8 mouse cellular contexts compared by ENCODE assay signal in genomic region chr3:87971489-87972202, GRCm38 (mm10). TPM values are rescaled to one million over a fixed set of nuclear protein-coding genes. Genes with fewer than 3 reads are reported as not detected.
DNase-seq lines count a peak whose midpoint lies in the region; ATAC-seq and TF ChIP-seq lines count a peak whose summit lies in the region.

No protein-coding gene starts in this region.

- peaks cover 47% of the 10 kb centered on the region for H3K4me1 ChIP-seq in heart, embryonic 13.5 days
- H3K4me1 ChIP-seq in heart, embryonic 16.5 days (ENCODE audit: control insufficient read depth, insufficient read depth, low read length), result peaks cover 23% of the 10 kb centered on the region
- peaks cover 38% of the 10 kb centered on the region for H3K4me1 ChIP-seq in midbrain, embryonic 11.5 days (ENCODE audit: control insufficient read depth, insufficient read depth, low read length)

- peak overlapping the region; percentile 67 for H3K4me3 ChIP-seq in heart, embryonic 13.5 days
- H3K4me3 ChIP-seq in heart, embryonic 16.5 days (ENCODE audit: low read length), result peak overlapping the region; percentile 60
- H3K4me3 ChIP-seq in midbrain, embryonic 11.5 days (ENCODE audit: low read depth, low read length), result peak overlapping the region; percentile 96

- peak overlapping the region; percentile 91 for H3K9ac ChIP-seq in heart, embryonic 13.5 days
- H3K9ac ChIP-seq in heart, embryonic 16.5 days (ENCODE audit: low read length), result peak overlapping the region; percentile 77
- peak overlapping the region; percentile 93 for H3K9ac ChIP-seq in midbrain, embryonic 11.5 days (ENCODE audit: low read length)

- WGBS in heart, embryonic 13.5 days, result under 1% methylated on average over 57 of the region's 60 CpGs
- under 1% methylated on average over 60 of the region's 60 CpGs for WGBS in heart, embryonic 16.5 days
- under 1% methylated on average over 46 of the region's 60 CpGs for WGBS in midbrain, embryonic 11.5 days

- H3K9me3 ChIP-seq in heart, embryonic 13.5 days, result no peaks in the 10 kb centered on the region
- H3K9me3 ChIP-seq in heart, embryonic 16.5 days (replicated peaks; ENCODE audit: control insufficient read depth, low read length), result no peaks in the 10 kb centered on the region
- no peaks in the 10 kb centered on the region for H3K9me3 ChIP-seq in midbrain, embryonic 11.5 days (ENCODE audit: control insufficient read depth, low read length)

- H3K36me3 ChIP-seq in heart, embryonic 13.5 days, result peaks cover 22% of the 10 kb centered on the region
- H3K36me3 ChIP-seq in heart, embryonic 16.5 days (ENCODE audit: control insufficient read depth, insufficient read depth), result no peaks in the 10 kb centered on the region
- H3K36me3 ChIP-seq in midbrain, embryonic 11.5 days (ENCODE audit: control insufficient read depth, insufficient read depth, low read length), result peaks cover 15% of the 10 kb centered on the region

- DNase-seq in heart, postnatal 25 days (ENCODE audit: low spot score), result no peak
- no peak for DNase-seq in Patski (ENCODE audit: low read depth, low spot score)
- peak; percentile 93 for DNase-seq in midbrain, embryonic 11.5 days (ENCODE audit: low spot score, missing footprints)
- DNase-seq in cerebellum, adult 11 months, result no peak
- DNase-seq in T-cell, adult 2 months (ENCODE audit: low spot score), result no peak
- no peak for DNase-seq in layer of hippocampus, adult 8-10 months (ENCODE audit: low spot score in 2 of 2)

- CTCF ChIA-PET in Patski (lab: Charles Lee), result interaction anchor here (1.0 to 18.9 kb wide), 11 partner anchors 11 to 201 kb away, joined by 3 to 437 read pairs (median 7); no protein-coding TSS in a partner anchor

- POLR2A ChIA-PET in Patski (lab: Charles Lee), result interaction anchor here (1.2 to 6.8 kb wide), 3 partner anchors 12 to 36 kb away, joined by 3 to 96 read pairs (median 7); no protein-coding TSS in a partner anchor

- peak; percentile 17; the same call in 1 of the 2 replicates for ATAC-seq in heart, embryonic 13.5 days (ENCODE audit: extremely low read depth, insufficient number of reproducible peaks, low FRiP score, low TSS enrichment)
- peak; percentile 17 for ATAC-seq in Patski
- peak; percentile 33; the same call in 1 of the 2 replicates for ATAC-seq in heart, embryonic 16.5 days (replicated peaks; ENCODE audit: extremely low read depth, insufficient read depth, low FRiP score)
- ATAC-seq in midbrain, embryonic 11.5 days (ENCODE audit: low FRiP score), result no peak; the same call in 1 of the 2 replicates

- in situ Hi-C loops in Patski (cut with MboI; ENCODE audit: low pct_unique_long_range_greater_than_20kb), result no loop called here

- peaks cover 35% of the 10 kb centered on the region; the same call in 1 of the 2 replicates for H3K27me3 ChIP-seq in heart, embryonic 13.5 days (replicated peaks)
- no peaks in the 10 kb centered on the region for H3K27me3 ChIP-seq in Patski
- peaks cover 12% of the 10 kb centered on the region for H3K27me3 ChIP-seq in heart, embryonic 16.5 days (ENCODE audit: control insufficient read depth, insufficient read depth, low read length)
- no peaks in the 10 kb centered on the region for H3K27me3 ChIP-seq in midbrain, embryonic 11.5 days (ENCODE audit: control insufficient read depth, insufficient read depth, low read length)

- TF ChIP-seq CTCF in Patski (IDR thresholded peaks at IDR 0.05), result no peak

- H3K27ac ChIP-seq in heart, embryonic 13.5 days (replicated peaks), result peak overlapping the region; percentile 61
- H3K27ac ChIP-seq in heart, embryonic 16.5 days (ENCODE audit: low read length), result peak overlapping the region; percentile 50
- H3K27ac ChIP-seq in midbrain, embryonic 11.5 days (ENCODE audit: low read depth, low read length), result peak overlapping the region; percentile 98

- intact Hi-C loops in heart, postnatal 25 days (cut with DNase I), result no loop called here

- peak overlapping the region; percentile 93 for H3K4me2 ChIP-seq in heart, embryonic 13.5 days
- H3K4me2 ChIP-seq in heart, embryonic 16.5 days (ENCODE audit: low read depth, low read length), result peak overlapping the region; percentile 81
- peak overlapping the region; percentile 96 for H3K4me2 ChIP-seq in midbrain, embryonic 11.5 days

RNA-seq across cellular contexts. Expression of gene Nes, which starts 0.8 kb away (rescaled TPM):
- polyA plus RNA-seq in heart, embryonic 13.5 days (2015; fragmentation: Nextera tagmentation; extraction: Ambion mirVana), result 18.7 and 18.9 TPM in 2 replicates
- 10 to 100 TPM; 20.9 to 25.1 TPM for total RNA-seq in heart, postnatal 25 days (2021)
- polyA plus RNA-seq in Patski (2021), result 45.0 TPM
- polyA plus RNA-seq in heart, embryonic 16.5 days (2015; fragmentation: Nextera tagmentation; extraction: Ambion mirVana), result 9.5 and 13.4 TPM in 2 replicates
- polyA plus RNA-seq in midbrain, embryonic 11.5 days (2014; fragmentation: Nextera tagmentation; extraction: Ambion mirVana), result 70.3 and 85.4 TPM in 2 replicates
- total RNA-seq in layer of hippocampus, adult 8-10 months (2022), result 1 to 10 TPM; 4.9 to 6.5 (median 5.5) TPM

RNA-seq across cellular contexts. Expression of gene Crabp2, which starts 23.2 kb away (rescaled TPM):
- 6.2 and 8.4 TPM in 2 replicates for polyA plus RNA-seq in heart, embryonic 13.5 days (2015; fragmentation: Nextera tagmentation; extraction: Ambion mirVana)
- not detected for total RNA-seq in heart, postnatal 25 days (2021)
- 0.59 TPM for polyA plus RNA-seq in Patski (2021)
- 7.8 and 10.1 TPM in 2 replicates for polyA plus RNA-seq in heart, embryonic 16.5 days (2015; fragmentation: Nextera tagmentation; extraction: Ambion mirVana)
- 539 and 540 TPM in 2 replicates for polyA plus RNA-seq in midbrain, embryonic 11.5 days (2014; fragmentation: Nextera tagmentation; extraction: Ambion mirVana)
- 1 to 10 TPM; 3.9 to 5.9 (median 4.7) TPM for total RNA-seq in layer of hippocampus, adult 8-10 months (2022)

RNA-seq across cellular contexts. Expression of gene Bcan, which starts 28.4 kb away (rescaled TPM):
- 0.07 TPM in 1 of 2 replicates, not detected in the other for polyA plus RNA-seq in heart, embryonic 13.5 days (2015; fragmentation: Nextera tagmentation; extraction: Ambion mirVana)
- total RNA-seq in heart, postnatal 25 days (2021), result under 1 TPM; 0.14 to 0.26 TPM
- 0.28 TPM for polyA plus RNA-seq in Patski (2021)
- polyA plus RNA-seq in heart, embryonic 16.5 days (2015; fragmentation: Nextera tagmentation; extraction: Ambion mirVana), result 0.13 and 0.47 TPM in 2 replicates
- 0.37 and 0.44 TPM in 2 replicates for polyA plus RNA-seq in midbrain, embryonic 11.5 days (2014; fragmentation: Nextera tagmentation; extraction: Ambion mirVana)
- total RNA-seq in layer of hippocampus, adult 8-10 months (2022), result 100 to 1,000 TPM; 257 to 304 (median 278) TPM

RNA-seq across cellular contexts. Expression of gene Rrnad1, which starts 41.1 kb away (rescaled TPM):
- 13.4 and 16.0 TPM in 2 replicates for polyA plus RNA-seq in heart, embryonic 13.5 days (2015; fragmentation: Nextera tagmentation; extraction: Ambion mirVana)
- 1 to 10 TPM; 6.0 to 6.1 TPM for total RNA-seq in heart, postnatal 25 days (2021)
- 24.6 TPM for polyA plus RNA-seq in Patski (2021)
- polyA plus RNA-seq in heart, embryonic 16.5 days (2015; fragmentation: Nextera tagmentation; extraction: Ambion mirVana), result 14.0 and 15.1 TPM in 2 replicates
- 14.6 and 17.0 TPM in 2 replicates for polyA plus RNA-seq in midbrain, embryonic 11.5 days (2014; fragmentation: Nextera tagmentation; extraction: Ambion mirVana)
- total RNA-seq in layer of hippocampus, adult 8-10 months (2022), result 10 to 100 TPM; 25.2 to 31.5 (median 26.2) TPM

RNA-seq across cellular contexts. Expression of gene Isg20l2, which starts 41.5 kb away (rescaled TPM):
- polyA plus RNA-seq in heart, embryonic 13.5 days (2015; fragmentation: Nextera tagmentation; extraction: Ambion mirVana), result 28.9 and 30.1 TPM in 2 replicates
- 10 to 100 TPM; 12.1 to 12.4 TPM for total RNA-seq in heart, postnatal 25 days (2021)
- 38.5 TPM for polyA plus RNA-seq in Patski (2021)
- polyA plus RNA-seq in heart, embryonic 16.5 days (2015; fragmentation: Nextera tagmentation; extraction: Ambion mirVana), result 29.2 and 29.4 TPM in 2 replicates
- 53.9 and 54.8 TPM in 2 replicates for polyA plus RNA-seq in midbrain, embryonic 11.5 days (2014; fragmentation: Nextera tagmentation; extraction: Ambion mirVana)
- 10 to 100 TPM; 12.7 to 16.1 (median 15.1) TPM for total RNA-seq in layer of hippocampus, adult 8-10 months (2022)

Comparison
In these comparisons a context has a peak if more than half of its experiments do, and no peak if none do; other contexts are left out.
1. RNA of gene Crabp2, which starts 23.2 kb away (polyA plus RNA-seq): 539 to 540 TPM in midbrain, embryonic 11.5 days; 7.8 to 10.1 TPM in heart, embryonic 16.5 days, 6.2 to 8.4 TPM in heart, embryonic 13.5 days and 0.59 TPM in Patski (single experiment); every median in the first group is over 10 times any median in the second.
2. Peak in every context shown above with its lines, with median percentiles within 50 percentile points of each other: H3K27ac ChIP-seq, H3K4me2 ChIP-seq, H3K4me3 ChIP-seq and H3K9ac ChIP-seq.